Mouse (Mus musculus): ENCODE measurements around the gene Ralgps1. TPM values are rescaled to one million over a fixed set of nuclear protein-coding genes. Genes with fewer than 3 reads are reported as not detected.

The Ralgps1 gene
- polyA plus RNA-seq, 1 experiment from 2014 or later: 3.2 TPM

DNA sequence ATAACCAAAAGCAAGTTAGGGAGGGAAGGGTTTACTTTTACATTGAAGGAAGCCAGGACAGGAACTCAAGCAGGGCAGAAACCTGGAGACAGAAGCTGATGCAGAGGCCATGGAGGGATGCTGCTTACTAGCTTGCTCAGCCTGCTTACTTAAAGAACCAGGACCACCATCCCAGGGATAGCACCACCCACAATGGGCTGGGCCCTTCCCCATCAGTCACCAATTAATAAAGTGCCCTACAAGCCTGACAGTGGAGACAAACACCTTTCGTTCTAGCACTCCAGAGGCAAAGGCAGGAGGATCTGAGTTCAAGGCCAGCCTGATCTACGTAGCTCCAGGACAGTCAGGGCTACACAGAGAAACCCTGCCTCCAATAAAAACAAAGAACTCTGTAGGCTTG lies 23.8 kb upstream of the Ralgps1 start:
- Histone ChIP-seq H3K27ac (replicated peaks) (no peak overlapping the region), H3K4me1 (no peaks in the 10 kb centered on the region), H3K4me3 (replicated peaks) (no peak overlapping the region), H3K27me3 (no peaks in the 10 kb centered on the region), H3K9me3 (replicated peaks) (no peaks in the 10 kb centered on the region), H3K36me3 (no peaks in the 10 kb centered on the region), H3K9ac (no peak overlapping the region), H3K4me2 (replicated peaks) (no peak overlapping the region)
- no peak for ATAC-seq (ENCODE audit: insufficient number of reproducible peaks, low FRiP score, low TSS enrichment, low read depth)
- 75% methylated on average over 2 of the region's 2 CpGs for WGBS

DNA sequence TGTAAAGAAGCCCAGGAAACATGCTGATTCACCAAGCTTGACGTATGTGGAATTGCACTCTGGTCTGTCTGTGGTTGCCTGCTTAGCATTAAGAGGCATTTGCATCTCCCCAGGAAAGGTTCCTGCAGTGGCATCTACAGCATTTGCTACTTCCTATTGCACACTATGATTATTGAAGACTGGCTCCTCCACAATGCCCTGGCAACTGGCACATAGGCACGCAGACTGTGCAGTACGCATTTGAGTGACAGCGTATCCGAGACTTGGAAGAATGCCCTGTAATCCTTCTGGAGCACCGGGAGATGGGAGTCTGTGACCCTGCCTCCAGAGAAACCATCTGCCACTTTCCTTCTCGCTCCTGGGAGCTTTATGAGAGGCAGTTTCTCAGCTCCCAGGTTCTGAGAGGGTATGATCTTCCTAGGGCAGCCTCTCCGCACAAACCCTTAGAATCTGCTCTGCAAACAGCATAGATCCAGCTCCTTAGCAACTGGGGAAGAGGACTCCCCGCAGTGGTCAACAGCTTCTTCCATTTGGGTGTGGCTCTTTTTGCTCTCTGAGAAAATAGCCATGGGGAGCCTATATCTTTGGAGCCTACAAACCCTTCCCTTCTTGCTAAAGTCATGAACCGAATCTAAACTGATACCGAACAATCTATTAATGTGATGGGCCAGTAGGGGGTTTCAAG lies 22.8 kb upstream of the Ralgps1 start:
- ATAC-seq (ENCODE audit: insufficient number of reproducible peaks, low FRiP score, low TSS enrichment, low read depth): no peak
- WGBS: 63% methylated on average over 11 of the region's 11 CpGs
- no peaks in the 10 kb centered on the region for H3K27me3 ChIP-seq

DNA sequence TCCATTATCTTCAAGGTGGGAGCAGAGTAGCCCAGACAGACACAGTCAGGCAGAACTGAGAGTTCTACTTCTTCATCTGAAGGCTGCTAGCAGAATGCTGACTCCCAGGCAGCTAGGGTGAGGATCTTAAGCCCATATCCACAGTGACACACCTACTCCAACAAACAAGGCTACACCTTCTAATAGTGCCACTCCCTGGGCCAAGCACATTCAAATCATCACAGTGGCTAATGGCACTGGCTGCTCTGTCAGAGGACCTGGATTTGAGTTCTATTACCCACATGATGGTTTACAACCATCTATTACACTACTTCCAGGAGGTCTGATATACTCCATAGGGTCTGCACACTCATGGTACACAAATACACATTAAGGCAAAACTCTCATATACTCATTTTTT lies 21.7 kb upstream of the Ralgps1 start:
- no peak overlapping the region for H3K4me3 ChIP-seq (replicated peaks)
- no peaks in the 10 kb centered on the region for H3K4me1 ChIP-seq
- no peaks in the 10 kb centered on the region for H3K27me3 ChIP-seq
- ATAC-seq (ENCODE audit: insufficient number of reproducible peaks, low FRiP score, low TSS enrichment, low read depth): no peak
- no peak overlapping the region for H3K27ac ChIP-seq (replicated peaks)
- no peaks in the 10 kb centered on the region for H3K36me3 ChIP-seq
- no peak overlapping the region for H3K4me2 ChIP-seq (replicated peaks)
- no peak overlapping the region for H3K9ac ChIP-seq
- no peaks in the 10 kb centered on the region for H3K9me3 ChIP-seq (replicated peaks)

More for the DNA sequence above, 22.8 kb upstream of the Ralgps1 start:
- Histone ChIP-seq H3K4me2 (replicated peaks) (no peak overlapping the region), H3K4me3 (replicated peaks) (no peak overlapping the region), H3K27ac (replicated peaks) (no peak overlapping the region), H3K9me3 (replicated peaks) (no peaks in the 10 kb centered on the region), H3K4me1 (no peaks in the 10 kb centered on the region), H3K36me3 (no peaks in the 10 kb centered on the region), H3K9ac (no peak overlapping the region)

- Histone ChIP-seq H3K4me1 (peaks cover 8% of the 10 kb centered on the region; the same call in 1 of the 2 replicates), H3K27ac (replicated peaks) (no peak overlapping the region), H3K27me3 (no peaks in the 10 kb centered on the region), H3K36me3 (no peaks in the 10 kb centered on the region), H3K9ac (no peak overlapping the region), H3K4me2 (replicated peaks) (peak overlapping the region; percentile 81), H3K9me3 (replicated peaks) (no peaks in the 10 kb centered on the region), H3K4me3 (replicated peaks) (peak overlapping the region; percentile 80)
- 57% methylated on average over 10 of the region's 18 CpGs for WGBS
- ATAC-seq (ENCODE audit: insufficient number of reproducible peaks, low FRiP score, low TSS enrichment, low read depth): no peak
These were observed 542 bp upstream of the Ralgps1 start for GRCm38 (mm10) chr2:33371648-33372408.

DNA sequence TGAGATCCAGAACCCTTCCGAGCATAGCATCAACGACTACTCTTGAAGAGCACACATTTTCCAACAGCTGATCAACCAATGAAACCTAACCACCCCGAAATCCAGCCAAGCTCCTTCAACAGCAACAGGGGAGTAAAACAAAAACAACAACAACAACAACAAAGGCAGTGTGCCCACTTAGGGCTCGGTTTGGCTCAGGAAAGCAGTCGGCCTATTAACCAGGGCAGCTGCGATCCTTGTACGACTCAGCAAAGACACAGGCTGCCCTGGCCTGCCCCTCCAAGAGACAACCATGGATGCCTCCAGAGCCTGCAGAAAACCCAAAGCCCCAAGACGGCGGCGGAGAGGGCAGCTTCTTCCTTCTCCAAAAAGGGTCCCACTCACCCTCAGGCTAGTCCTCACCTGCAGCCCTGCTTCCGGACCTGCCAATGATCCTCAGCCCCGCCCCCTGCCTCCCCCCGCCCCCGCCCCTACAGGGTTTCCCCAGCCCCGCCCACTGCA lies 960 bp downstream of the Ralgps1 start:
- H3K4me2 ChIP-seq (replicated peaks): peak overlapping the region; percentile 81
- no peak overlapping the region for H3K9ac ChIP-seq
- WGBS: 11% methylated on average over 14 of the region's 15 CpGs
- peaks cover 8% of the 10 kb centered on the region; the same call in 1 of the 2 replicates for H3K4me1 ChIP-seq
- H3K27ac ChIP-seq (replicated peaks): no peak overlapping the region
- H3K36me3 ChIP-seq: no peaks in the 10 kb centered on the region
- 0 out of 2 replicates have a peak, but pooled peaks have one; percentile 13 for ATAC-seq (ENCODE audit: insufficient number of reproducible peaks, low FRiP score, low TSS enrichment, low read depth)
- no peaks in the 10 kb centered on the region for H3K9me3 ChIP-seq (replicated peaks)
- no peaks in the 10 kb centered on the region for H3K27me3 ChIP-seq
- H3K4me3 ChIP-seq (replicated peaks): peak overlapping the region; percentile 80

GRCm38 (mm10) chr2:33369453-33369852 lies 1.8 kb downstream of the Ralgps1 start:
- Histone ChIP-seq H3K9ac (no peak overlapping the region), H3K4me3 (replicated peaks) (no peak overlapping the region), H3K27me3 (no peaks in the 10 kb centered on the region), H3K4me1 (peaks cover 8% of the 10 kb centered on the region; the same call in 1 of the 2 replicates), H3K9me3 (replicated peaks) (no peaks in the 10 kb centered on the region), H3K4me2 (replicated peaks) (no peak overlapping the region), H3K27ac (replicated peaks) (no peak overlapping the region), H3K36me3 (no peaks in the 10 kb centered on the region)
- no peak for ATAC-seq (ENCODE audit: insufficient number of reproducible peaks, low FRiP score, low TSS enrichment, low read depth)
- 63% methylated on average over 3 of the region's 3 CpGs for WGBS

DNA sequence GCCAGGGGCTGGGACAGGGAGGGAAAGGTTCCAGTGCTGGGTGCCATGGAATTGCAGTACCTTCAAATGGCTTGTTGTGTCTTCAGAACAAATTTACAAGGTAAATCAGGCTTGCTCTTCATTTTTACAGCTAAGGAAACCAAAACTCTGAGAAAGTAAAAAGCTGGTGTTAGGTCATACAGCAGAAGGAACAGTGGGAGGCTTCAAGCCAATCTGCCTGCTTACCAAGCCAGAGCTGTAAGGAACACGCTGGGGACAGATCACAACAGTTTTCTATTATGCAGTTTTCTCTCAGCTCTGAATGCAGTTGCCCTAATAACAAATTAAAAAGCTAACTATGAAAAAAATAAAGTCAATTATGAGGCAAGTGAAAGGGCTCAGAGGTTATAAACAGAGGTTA lies 2.8 kb downstream of the Ralgps1 start:
- H3K9me3 ChIP-seq (replicated peaks): no peaks in the 10 kb centered on the region
- H3K4me3 ChIP-seq (replicated peaks): no peak overlapping the region
- 77% methylated on average over 1 of the region's 1 CpGs for WGBS
- no peak overlapping the region for H3K27ac ChIP-seq (replicated peaks)
- ATAC-seq (ENCODE audit: insufficient number of reproducible peaks, low FRiP score, low TSS enrichment, low read depth): no peak
- H3K36me3 ChIP-seq: no peaks in the 10 kb centered on the region
- H3K27me3 ChIP-seq: no peaks in the 10 kb centered on the region
- no peak overlapping the region for H3K9ac ChIP-seq
- H3K4me2 ChIP-seq (replicated peaks): no peak overlapping the region
- H3K4me1 ChIP-seq: peaks cover 8% of the 10 kb centered on the region; the same call in 1 of the 2 replicates

- ATAC-seq (ENCODE audit: insufficient number of reproducible peaks, low FRiP score, low TSS enrichment, low read depth): no peak
These were observed 5.4 kb downstream of the Ralgps1 start for GRCm38 (mm10) chr2:33365703-33366471.

DNA sequence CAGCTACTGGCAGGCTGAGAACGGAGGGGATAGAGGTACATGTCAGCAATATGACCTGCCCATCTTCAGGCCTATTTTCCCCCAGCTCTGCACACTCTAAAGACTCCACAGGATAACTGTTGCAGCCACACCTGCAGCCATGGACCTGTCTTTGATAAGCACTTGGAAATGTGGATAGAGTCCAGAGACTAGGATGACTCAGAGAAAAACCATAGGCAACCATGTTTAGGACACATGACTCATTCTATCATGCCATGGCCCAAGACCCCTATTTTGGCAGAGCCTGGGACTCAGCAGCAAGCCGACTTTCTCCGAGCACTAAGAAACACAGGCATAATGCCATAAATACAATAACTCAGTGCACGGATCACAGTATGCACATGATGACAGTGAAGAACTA lies 6.6 kb downstream of the Ralgps1 start:
- H3K9me3 ChIP-seq (replicated peaks): no peaks in the 10 kb centered on the region
- no peak overlapping the region for H3K4me3 ChIP-seq (replicated peaks)
- no peak overlapping the region for H3K4me2 ChIP-seq (replicated peaks)
- 93% methylated on average over 4 of the region's 4 CpGs for WGBS
- H3K27ac ChIP-seq (replicated peaks): no peak overlapping the region
- H3K27me3 ChIP-seq: no peaks in the 10 kb centered on the region
- H3K9ac ChIP-seq: no peak overlapping the region
- H3K4me1 ChIP-seq: no peaks in the 10 kb centered on the region
- ATAC-seq (ENCODE audit: insufficient number of reproducible peaks, low FRiP score, low TSS enrichment, low read depth): no peak
- H3K36me3 ChIP-seq: no peaks in the 10 kb centered on the region

More at GRCm38 (mm10) chr2:33365703-33366471, 5.4 kb downstream of the Ralgps1 start:
- no peaks in the 10 kb centered on the region for H3K36me3 ChIP-seq
- no peak overlapping the region for H3K27ac ChIP-seq (replicated peaks)
- H3K9ac ChIP-seq: no peak overlapping the region
- H3K9me3 ChIP-seq (replicated peaks): no peaks in the 10 kb centered on the region
- H3K4me3 ChIP-seq (replicated peaks): no peak overlapping the region
- no peaks in the 10 kb centered on the region for H3K27me3 ChIP-seq
- peaks cover 8% of the 10 kb centered on the region; the same call in 1 of the 2 replicates for H3K4me1 ChIP-seq
- WGBS: 73% methylated on average over 9 of the region's 9 CpGs
- H3K4me2 ChIP-seq (replicated peaks): no peak overlapping the region

DNA sequence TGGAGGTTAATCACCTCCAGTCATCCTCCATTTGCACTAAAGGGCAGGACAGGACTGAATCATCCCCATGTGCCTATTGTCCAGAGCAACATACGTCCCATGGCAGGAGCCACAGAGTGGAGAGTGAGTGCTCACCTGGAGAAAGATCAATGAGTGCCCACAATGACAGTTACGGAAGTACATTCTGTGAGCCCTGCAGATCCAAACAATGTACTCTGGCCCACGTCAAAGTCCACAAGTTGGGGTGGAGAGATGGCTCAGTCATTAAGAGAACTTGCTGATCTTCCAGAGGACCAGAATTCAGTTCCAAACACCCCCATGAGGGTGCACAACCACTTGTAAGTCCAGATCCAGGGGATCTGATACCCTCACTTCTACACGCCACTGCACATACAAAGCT lies 7.4 kb downstream of the Ralgps1 start:
- H3K36me3 ChIP-seq: no peaks in the 10 kb centered on the region
- no peaks in the 10 kb centered on the region for H3K9me3 ChIP-seq (replicated peaks)
- no peak for ATAC-seq (ENCODE audit: insufficient number of reproducible peaks, low FRiP score, low TSS enrichment, low read depth)
- H3K27ac ChIP-seq (replicated peaks): no peak overlapping the region
- H3K27me3 ChIP-seq: no peaks in the 10 kb centered on the region
- H3K4me2 ChIP-seq (replicated peaks): no peak overlapping the region
- H3K4me1 ChIP-seq: no peaks in the 10 kb centered on the region
- 80% methylated on average over 4 of the region's 4 CpGs for WGBS
- H3K4me3 ChIP-seq (replicated peaks): no peak overlapping the region
- no peak overlapping the region for H3K9ac ChIP-seq

- no peak for ATAC-seq (ENCODE audit: insufficient number of reproducible peaks, low FRiP score, low TSS enrichment, low read depth)
- Histone ChIP-seq H3K4me1 (no peaks in the 10 kb centered on the region), H3K4me3 (replicated peaks) (no peak overlapping the region), H3K27me3 (no peaks in the 10 kb centered on the region), H3K9ac (no peak overlapping the region), H3K4me2 (replicated peaks) (no peak overlapping the region), H3K27ac (replicated peaks) (no peak overlapping the region), H3K36me3 (no peaks in the 10 kb centered on the region), H3K9me3 (replicated peaks) (no peaks in the 10 kb centered on the region)
- WGBS: 81% methylated on average over 9 of the region's 9 CpGs
These were observed 10.1 kb downstream of the Ralgps1 start for GRCm38 (mm10) chr2:33361139-33361716.

All from embryonic facial prominence, embryonic 15.5 days (tissue).